Mouse (Mus musculus) monocyte, adult 5-6 weeks (primary cell): ENCODE data around the gene Apopt1. TPM values are rescaled to one million over a fixed set of nuclear protein-coding genes. Genes with fewer than 3 reads are reported as not detected.

Source experiments
- ATAC-seq: fragments of 153-309, 156-312 bp; replicated peaks from 2 replicates; pipeline ENCODE4 v1.8.0; 2017; ENCODE audit warnings: mild to moderate bottlenecking; ENCODE audit not compliant: low TSS enrichment, insufficient number of reproducible peaks, severe bottlenecking, poor library complexity, low FRiP score
- total RNA-seq: library from RNA; stranded (forward); fragments of 200-1000, 200-491, 200-594 nt; gene quantifications from 3 replicates; pipeline ENCODE4 v1.2.3, GENCODE M21; 2017

Apopt1 gene
- 27.2 to 45.4 TPM (median 29.7 TPM) in 3 replicates for total RNA-seq

- peak; percentile 82 for ATAC-seq
Measured at GRCm38 (mm10) chr12:111713004-111713651, at the start of gene Apopt1, which contains the start of gene Bag5. Gene Apopt1, plus strand, starts transcription at chr12:111713261. Gene Bag5, minus strand, starts transcription at chr12:111713257.

GRCm38 (mm10) chr12:111664144-111664634, 48.9 kb upstream of the Apopt1 start:
- ATAC-seq: no peak

GRCm38 (mm10) chr12:111665041-111665880, 47.8 kb upstream of the Apopt1 start:
- no peak for ATAC-seq

GRCm38 (mm10) chr12:111666380-111666779, 46.7 kb upstream of the Apopt1 start:
- ATAC-seq: no peak

- ATAC-seq: no peak
Measured at GRCm38 (mm10) chr12:111667421-111667820, 45.6 kb upstream of the Apopt1 start.

- ATAC-seq: peak; percentile 70
Measured at GRCm38 (mm10) chr12:111668457-111668912, 44.6 kb upstream of the Apopt1 start.

GRCm38 (mm10) chr12:111669000-111669788, 43.9 kb upstream of the Apopt1 start:
- peak; percentile 8; the same call in 1 of the 2 replicates for ATAC-seq

GRCm38 (mm10) chr12:111669961-111670360, 43.1 kb upstream of the Apopt1 start:
- ATAC-seq: no peak

GRCm38 (mm10) chr12:111670371-111670971, 42.6 kb upstream of the Apopt1 start:
- no peak for ATAC-seq

- no peak for ATAC-seq
Measured at GRCm38 (mm10) chr12:111670976-111671375, 42.1 kb upstream of the Apopt1 start.

GRCm38 (mm10) chr12:111671431-111671902, 41.6 kb upstream of the Apopt1 start:
- no peak for ATAC-seq

- ATAC-seq: peak; percentile 33
Measured at GRCm38 (mm10) chr12:111672176-111672575, 40.9 kb upstream of the Apopt1 start, which contains the start of gene Ckb. Gene Ckb, minus strand, starts transcription at chr12:111672338.

- no peak for ATAC-seq
Measured at GRCm38 (mm10) chr12:111672581-111672980, 40.5 kb upstream of the Apopt1 start.

- no peak for ATAC-seq
Measured at GRCm38 (mm10) chr12:111674850-111675486, 38.1 kb upstream of the Apopt1 start.

- no peak for ATAC-seq
Measured at GRCm38 (mm10) chr12:111675797-111676580, 37.1 kb upstream of the Apopt1 start.

GRCm38 (mm10) chr12:111677421-111677820, 35.6 kb upstream of the Apopt1 start:
- no peak for ATAC-seq
